Mouse (Mus musculus) lung, embryonic 14.5 days (tissue): ENCODE data around the gene Sart3. TPM values are rescaled to one million over a fixed set of nuclear protein-coding genes. Genes with fewer than 3 reads are reported as not detected.

ENCODE experiments used
- ATAC-seq: fragments of 200-750 bp; cut with Nextera tagmentation; 2 replicates; pipeline ENCODE4 v1.8.0; 2017; ENCODE audit warnings: mild to moderate bottlenecking, moderate TSS enrichment, moderate library complexity; ENCODE audit not compliant: insufficient read depth
- DNase-seq: peaks from one replicate; pipeline ENCODE4 v3.0.0-alpha.2; 2015
- H3K27ac ChIP-seq: fragments of 300-500 bp; sonication (generic); 2 replicates; pipeline ENCODE4 v1.5.1; 2014; ENCODE audit warnings: low read depth, mild to moderate bottlenecking, moderate library complexity
- H3K27me3 ChIP-seq: fragments of 300-500 bp; sonication (generic); 2 replicates; pipeline ENCODE4 v1.6.1; 2014; ENCODE audit warnings: low read length, control low read depth; ENCODE audit not compliant: insufficient read depth
- H3K36me3 ChIP-seq: fragments of 300-500 bp; sonication (generic); 2 replicates; pipeline ENCODE4 v1.6.1; 2014; ENCODE audit warnings: control low read depth; ENCODE audit not compliant: insufficient read depth
- H3K4me1 ChIP-seq: fragments of 300-500 bp; sonication (generic); 2 replicates; pipeline ENCODE4 v1.6.1; 2014; ENCODE audit warnings: antibody characterized with exemption, control low read depth; ENCODE audit not compliant: insufficient read depth
- H3K4me2 ChIP-seq: fragments of 300-500 bp; sonication (generic); 2 replicates; pipeline ENCODE4 v1.6.1; 2014; ENCODE audit warnings: mild to moderate bottlenecking
- H3K4me3 ChIP-seq: fragments of 300-500 bp; sonication (generic); 2 replicates; pipeline ENCODE4 v1.5.1; 2014; ENCODE audit warnings: low read depth, low read length
- H3K9ac ChIP-seq: fragments of 300-500 bp; sonication (generic); 2 replicates; pipeline ENCODE4 v1.6.1; 2014
- H3K9me3 ChIP-seq: fragments of 300-500 bp; sonication (generic); 2 replicates; pipeline ENCODE4 v1.6.1; 2016; ENCODE audit warnings: low read depth, low read length, control low read depth
- CTCF ChIP-seq: IDR thresholded peaks from 2 replicates; pipeline ENCODE4 v1.5.1; 2016; ENCODE audit warnings: antibody characterized with exemption, low read depth
- WGBS: fragments of 180-500 bp; shearing (Covaris S2); extraction: QIAGEN DNeasy Blood & Tissue Kit; methylation state at CpG from one replicate; pipeline ENCODE4 v1.1.7; 2014; 5-methylcytosine and 5-hydroxymethylcytosine counted together
- polyA plus RNA-seq: library from polyadenylated mRNA; unstranded; fragments of >200 nt; fragmentation: Nextera tagmentation; extraction: Ambion mirVana; gene quantifications from 2 replicates; pipeline ENCODE4 v1.2.1, GENCODE M21; 2014

Gene Sart3
- polyA plus RNA-seq, result 53.8 and 63.1 TPM in 2 replicates

GRCm38 (mm10) chr5:113772450-113772895 is at the start of gene Sart3, which contains the start of gene Iscu:
TSS of gene Sart3 (minus strand) at chr5:113772510.
TSS of gene Iscu (plus strand) at chr5:113772748.
- no peak for TF ChIP-seq CTCF

GRCm38 (mm10) chr5:113818572-113818971 is 46.3 kb upstream of the Sart3 start:
- ATAC-seq, result no peak
- Histone ChIP-seq H3K4me2 (no peak overlapping the region), H3K4me3 (no peak overlapping the region)

More at GRCm38 (mm10) chr5:113772450-113772895, at the start of gene Sart3, which contains the start of gene Iscu:
- Histone ChIP-seq H3K36me3 (peaks cover 41% of the 10 kb centered on the region), H3K4me3 (peak within 1 kb of the TSS; percentile 99), H3K9me3 (no peaks in the 10 kb centered on the region), H3K27ac (peak within 1 kb of the TSS; percentile 99), H3K27me3 (no peaks in the 10 kb centered on the region), H3K4me2 (peak within 1 kb of the TSS; percentile 95), H3K4me1 (no peaks in the 10 kb centered on the region), H3K9ac (peak within 1 kb of the TSS; percentile 92)
- WGBS, result under 1% methylated on average over 49 of the region's 49 CpGs
- peak; percentile 99 for DNase-seq
- peak; percentile 87 for ATAC-seq

GRCm38 (mm10) chr5:113815638-113816152 is 43.4 kb upstream of the Sart3 start:
- H3K9me3 ChIP-seq, result no peaks in the 10 kb centered on the region
- TF ChIP-seq CTCF, result peak; percentile 95
- no peaks in the 10 kb centered on the region for H3K36me3 ChIP-seq
- WGBS, result 13% methylated on average over 15 of the region's 15 CpGs
- H3K27me3 ChIP-seq, result no peaks in the 10 kb centered on the region
- no peaks in the 10 kb centered on the region for H3K4me1 ChIP-seq
- DNase-seq, result peak; percentile 93
- ATAC-seq, result 0 out of 2 replicates have a peak, but pooled peaks have one; percentile 36
- no peak overlapping the region for H3K27ac ChIP-seq
- peak overlapping the region; percentile 21; the same call in 1 of the 2 replicates for H3K4me2 ChIP-seq
- no peak overlapping the region; the same call in 1 of the 2 replicates for H3K9ac ChIP-seq
- H3K4me3 ChIP-seq, result no peak overlapping the region

More at GRCm38 (mm10) chr5:113818572-113818971, 46.3 kb upstream of the Sart3 start:
- Histone ChIP-seq H3K36me3 (no peaks in the 10 kb centered on the region), H3K9me3 (no peaks in the 10 kb centered on the region), H3K27ac (no peak overlapping the region), H3K9ac (no peak overlapping the region), H3K4me1 (no peaks in the 10 kb centered on the region), H3K27me3 (no peaks in the 10 kb centered on the region)
- no peak for DNase-seq
- WGBS, result 60% methylated on average over 14 of the region's 14 CpGs
- no peak for TF ChIP-seq CTCF

- Histone ChIP-seq H3K4me2 (no peak overlapping the region), H3K9ac (no peak overlapping the region), H3K27ac (no peak overlapping the region), H3K9me3 (no peaks in the 10 kb centered on the region), H3K4me3 (no peak overlapping the region), H3K36me3 (no peaks in the 10 kb centered on the region), H3K4me1 (no peaks in the 10 kb centered on the region), H3K27me3 (no peaks in the 10 kb centered on the region)
- no peak for TF ChIP-seq CTCF
- WGBS, result 48% methylated on average over 11 of the region's 11 CpGs
- ATAC-seq (0 out of 2 replicates have a peak, but pooled peaks have one; percentile 30), DNase-seq (no peak)
Measured at GRCm38 (mm10) chr5:113815041-113815389, 42.7 kb upstream of the Sart3 start.

DNA sequence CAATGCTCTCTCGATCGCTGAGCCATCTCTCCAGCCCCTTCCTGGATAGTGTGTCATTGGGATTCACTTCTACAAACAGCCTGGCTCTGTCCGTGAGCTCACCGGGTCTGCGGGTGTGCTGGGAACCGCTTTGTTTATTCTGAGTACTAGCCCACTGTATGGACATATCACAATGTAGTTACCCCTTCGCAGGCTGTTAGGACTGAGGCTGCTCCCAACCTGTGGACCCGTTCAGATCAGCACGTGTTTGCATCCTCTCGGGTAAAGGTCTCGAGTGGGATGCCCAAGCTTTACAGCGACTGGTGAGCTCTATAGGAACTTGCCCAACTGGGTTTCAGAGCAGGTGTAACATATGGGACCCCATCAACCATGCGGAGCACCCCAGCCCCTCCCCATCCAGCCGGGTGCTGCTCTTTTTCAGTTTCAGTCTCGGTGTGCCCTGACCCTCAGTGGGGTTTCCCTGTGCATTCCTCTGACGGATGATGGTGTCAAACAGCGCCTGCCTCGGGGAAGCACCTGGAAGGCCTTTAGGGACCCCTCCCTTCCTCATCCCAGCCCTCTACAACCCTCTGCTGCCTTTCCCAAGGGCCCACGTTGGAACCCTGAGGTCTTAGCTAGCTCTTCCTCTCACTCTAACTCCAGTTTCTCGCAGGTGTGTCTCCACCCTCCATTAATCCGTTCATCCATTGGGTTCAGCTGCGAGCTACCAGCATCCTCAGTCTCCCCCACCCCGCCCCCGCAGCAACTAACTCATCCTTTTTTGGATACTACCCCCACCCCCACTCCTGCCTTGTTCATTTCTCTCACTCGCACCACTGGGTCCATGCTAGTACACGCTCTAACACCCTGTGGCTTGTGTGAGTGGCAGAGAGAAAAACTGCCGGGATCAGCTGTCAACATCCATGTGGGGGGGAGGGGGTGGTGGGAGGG is 42.1 kb upstream of the Sart3 start:
- H3K9me3 ChIP-seq, result no peaks in the 10 kb centered on the region
- no peak overlapping the region for H3K4me2 ChIP-seq
- 31% methylated on average over 27 of the region's 27 CpGs for WGBS
- ATAC-seq (no peak), DNase-seq (no peak)
- no peaks in the 10 kb centered on the region for H3K36me3 ChIP-seq
- no peak for TF ChIP-seq CTCF
- H3K27me3 ChIP-seq, result no peaks in the 10 kb centered on the region
- H3K27ac ChIP-seq, result no peak overlapping the region
- H3K9ac ChIP-seq, result no peak overlapping the region
- no peak overlapping the region for H3K4me3 ChIP-seq
- no peaks in the 10 kb centered on the region for H3K4me1 ChIP-seq

DNA sequence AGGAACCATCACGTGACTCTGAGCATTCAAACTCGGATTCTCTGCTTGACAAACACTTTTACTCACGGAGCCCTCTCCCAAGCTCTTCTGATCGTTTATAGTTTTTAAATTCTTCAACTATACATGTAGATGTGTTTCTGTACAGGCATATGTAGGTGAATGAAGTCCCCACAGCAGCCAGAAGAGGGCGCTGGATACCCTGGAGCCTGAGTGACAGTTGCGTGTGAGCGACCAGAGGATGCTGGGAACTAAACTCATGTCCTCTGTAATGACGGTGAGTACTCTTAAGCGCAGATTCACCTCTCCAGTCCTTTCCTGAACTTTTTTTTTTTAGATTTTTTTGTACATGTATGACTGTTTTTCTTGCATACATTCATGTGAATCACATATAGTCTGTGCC is 41.3 kb upstream of the Sart3 start:
- H3K4me1 ChIP-seq, result no peaks in the 10 kb centered on the region
- H3K27me3 ChIP-seq, result no peaks in the 10 kb centered on the region
- no peak overlapping the region for H3K4me2 ChIP-seq
- ATAC-seq (no peak), DNase-seq (no peak)
- TF ChIP-seq CTCF, result peak; percentile 35
- H3K9me3 ChIP-seq, result no peaks in the 10 kb centered on the region
- no peak overlapping the region for H3K4me3 ChIP-seq
- 22% methylated on average over 9 of the region's 9 CpGs for WGBS
- H3K27ac ChIP-seq, result no peak overlapping the region
- H3K9ac ChIP-seq, result no peak overlapping the region
- H3K36me3 ChIP-seq, result no peaks in the 10 kb centered on the region

GRCm38 (mm10) chr5:113812638-113813037 is 40.3 kb upstream of the Sart3 start:
- no peak for TF ChIP-seq CTCF
- Histone ChIP-seq H3K4me2 (no peak overlapping the region), H3K27ac (no peak overlapping the region), H3K27me3 (no peaks in the 10 kb centered on the region), H3K4me1 (peaks cover 7% of the 10 kb centered on the region; the same call in 1 of the 2 replicates), H3K9me3 (no peaks in the 10 kb centered on the region), H3K4me3 (no peak overlapping the region), H3K9ac (no peak overlapping the region), H3K36me3 (no peaks in the 10 kb centered on the region)
- 87% methylated on average over 2 of the region's 2 CpGs for WGBS
- DNase-seq (no peak), ATAC-seq (no peak; the same call in 1 of the 2 replicates)
